Mouse (Mus musculus): ENCODE measurements around the gene Ntm. TPM values are rescaled to one million over a fixed set of nuclear protein-coding genes. Genes with fewer than 3 reads are reported as not detected.

The Ntm gene
- total and polyA plus RNA-seq, 3 experiments = not detected

- no peak for TF ChIP-seq RAD21 (IDR thresholded peaks at IDR 0.05; ENCODE audit: low read depth, low read length)
- TF ChIP-seq HCFC1 (IDR thresholded peaks at IDR 0.05; ENCODE audit: low read depth, low read length) = no peak
- TF ChIP-seq MEF2A (IDR thresholded peaks at IDR 0.05; ENCODE audit: extremely low read depth, insufficient replicate concordance, low read depth, low read length, poor library complexity, severe bottlenecking) = no peak
- no peak for TF ChIP-seq TCF12 (IDR thresholded peaks at IDR 0.05; ENCODE audit: low read depth, low read length)
- no peak for TF ChIP-seq SIN3A (IDR thresholded peaks at IDR 0.05; ENCODE audit: low read length)
- no peak for TF ChIP-seq JUND (IDR thresholded peaks at IDR 0.05; ENCODE audit: low read depth, low read length)
- TF ChIP-seq NELFE (IDR thresholded peaks at IDR 0.05; ENCODE audit: low read depth, low read length) = no peak
- no peak for TF ChIP-seq UBTF (IDR thresholded peaks at IDR 0.05; ENCODE audit: borderline replicate concordance, insufficient read depth, low read depth, low read length)
- no peak for TF ChIP-seq MAFK (IDR thresholded peaks at IDR 0.05; ENCODE audit: borderline replicate concordance, low read depth, low read length)
- TF ChIP-seq MXI1 (IDR thresholded peaks at IDR 0.05; ENCODE audit: low read depth, low read length) = no peak
- TF ChIP-seq ZKSCAN1 (IDR thresholded peaks at IDR 0.05; ENCODE audit: low read depth, low read length) = no peak
- Histone ChIP-seq H3K9me3 (replicated peaks; ENCODE audit: insufficient read depth, low read length) (no peaks in the 10 kb centered on the region), H3K9ac (ENCODE audit: control insufficient read depth, low read depth, low read length, poor library complexity, severe bottlenecking) (no peak overlapping the region), H3K27me3 (ENCODE audit: control insufficient read depth in 1 of 2, insufficient read depth in 2 of 2, low read length in 2 of 2) (no peaks in the 10 kb centered on the region), H3K79me2 (ENCODE audit: control insufficient read depth, insufficient read depth, low read length, poor library complexity) (no peaks in the 10 kb centered on the region), H3K36me3 (ENCODE audit: control insufficient read depth in 1 of 2, insufficient read depth in 2 of 2, low read length in 2 of 2) (no peaks in the 10 kb centered on the region), H3K4me1 (ENCODE audit: control insufficient read depth in 1 of 2, insufficient read depth in 2 of 2, low read length in 2 of 2) (no peaks in the 10 kb centered on the region), H3K27ac (ENCODE audit: control insufficient read depth, low read depth, low read length) (no peak overlapping the region), H3K4me3 (ENCODE audit: control insufficient read depth in 1 of 2, insufficient read depth in 1 of 2, low read depth in 2 of 2, low read length in 2 of 2) (no peak overlapping the region)
- no peak for DNase-seq (ENCODE audit: low read depth, low spot score)
These were observed 529.8 kb downstream of the Ntm start for GRCm38 (mm10) chr9:29433156-29433555.

- H3K4me1 ChIP-seq (ENCODE audit: control insufficient read depth in 1 of 2, insufficient read depth in 2 of 2, low read length in 2 of 2) = no peaks in the 10 kb centered on the region
- no peak overlapping the region for H3K4me3 ChIP-seq (ENCODE audit: control insufficient read depth in 1 of 2, insufficient read depth in 1 of 2, low read depth in 2 of 2, low read length in 2 of 2)
- no peak for DNase-seq (ENCODE audit: low read depth, low spot score)
- TF ChIP-seq HCFC1 (IDR thresholded peaks at IDR 0.05; ENCODE audit: low read depth, low read length) (no peak), JUND (IDR thresholded peaks at IDR 0.05; ENCODE audit: low read depth, low read length) (no peak), TBP (IDR thresholded peaks at IDR 0.05; ENCODE audit: low read depth, low read length) (no peak), ZNF384 (IDR thresholded peaks at IDR 0.05; ENCODE audit: low read depth, low read length) (no peak), NELFE (IDR thresholded peaks at IDR 0.05; ENCODE audit: low read depth, low read length) (no peak), MEF2A (IDR thresholded peaks at IDR 0.05; ENCODE audit: extremely low read depth, insufficient replicate concordance, low read depth, low read length, poor library complexity, severe bottlenecking) (no peak), UBTF (IDR thresholded peaks at IDR 0.05; ENCODE audit: borderline replicate concordance, insufficient read depth, low read depth, low read length) (no peak), KAT2A (conservative IDR thresholded peaks at IDR 0.05; ENCODE audit: low read depth, low read length) (no peak), ZC3H11A (IDR thresholded peaks at IDR 0.05; ENCODE audit: low read depth, low read length) (no peak), ETS1 (IDR thresholded peaks at IDR 0.05; ENCODE audit: low read depth, low read length) (no peak), MAZ (IDR thresholded peaks at IDR 0.05; ENCODE audit: low read depth, low read length) (no peak), ZKSCAN1 (IDR thresholded peaks at IDR 0.05; ENCODE audit: low read depth, low read length) (no peak), TAL1 (IDR thresholded peaks at IDR 0.05; ENCODE audit: low read length) (no peak), MYB (IDR thresholded peaks at IDR 0.05; ENCODE audit: low read depth, low read length) (no peak), ELF1 (IDR thresholded peaks at IDR 0.05; ENCODE audit: low read depth, low read length) (no peak), POLR2AphosphoS5 (IDR thresholded peaks at IDR 0.05; ENCODE audit: borderline replicate concordance, low read depth, low read length) (no peak), CHD2 (IDR thresholded peaks at IDR 0.05; ENCODE audit: low read length) (no peak), SIN3A (IDR thresholded peaks at IDR 0.05; ENCODE audit: low read length) (no peak), SMC3 (IDR thresholded peaks at IDR 0.05; ENCODE audit: low read depth, low read length) (no peak), CHD1 (IDR thresholded peaks at IDR 0.05; ENCODE audit: low read depth, low read length) (no peak)
- H3K9ac ChIP-seq (ENCODE audit: control insufficient read depth, low read depth, low read length, poor library complexity, severe bottlenecking) = no peak overlapping the region
- H3K9me3 ChIP-seq (replicated peaks; ENCODE audit: insufficient read depth, low read length) = no peaks in the 10 kb centered on the region
- no peak overlapping the region for H3K27ac ChIP-seq (ENCODE audit: control insufficient read depth, low read depth, low read length)
- no peaks in the 10 kb centered on the region for H3K79me2 ChIP-seq (ENCODE audit: control insufficient read depth, insufficient read depth, low read length, poor library complexity)
- H3K36me3 ChIP-seq (ENCODE audit: control insufficient read depth in 1 of 2, insufficient read depth in 2 of 2, low read length in 2 of 2) = no peaks in the 10 kb centered on the region
- no peaks in the 10 kb centered on the region for H3K27me3 ChIP-seq (ENCODE audit: control insufficient read depth in 1 of 2, insufficient read depth in 2 of 2, low read length in 2 of 2)
These were observed 531.4 kb downstream of the Ntm start for GRCm38 (mm10) chr9:29431590-29431989.

All from MEL (cell line).